Mouse (Mus musculus) cerebellum, adult 8-10 months (tissue): Measurements from ENCODE around the gene Herc1.

Source experiments
- DNase-seq: peaks from one replicate; pipeline ENCODE4 v3.0.0; 2022

The Herc1 gene

GRCm38 (mm10) chr9:66503879-66504411 is 153.7 kb downstream of the Herc1 start:
- no peak for DNase-seq

- DNase-seq = no peak
Observed at GRCm38 (mm10) chr9:66504518-66504917, 154.3 kb downstream of the Herc1 start.

- DNase-seq = no peak
Observed at GRCm38 (mm10) chr9:66505141-66505917, 155.1 kb downstream of the Herc1 start.

GRCm38 (mm10) chr9:66506011-66506410 is 155.8 kb downstream of the Herc1 start:
- no peak for DNase-seq

GRCm38 (mm10) chr9:66506424-66506823 is 156.2 kb downstream of the Herc1 start:
- DNase-seq = no peak

GRCm38 (mm10) chr9:66507684-66508083 is 157.4 kb downstream of the Herc1 start:
- no peak for DNase-seq

- no peak for DNase-seq
Observed at GRCm38 (mm10) chr9:66508890-66509399, 158.7 kb downstream of the Herc1 start.

GRCm38 (mm10) chr9:66510351-66510841 is 160.1 kb downstream of the Herc1 start:
- DNase-seq = peak; percentile 70

- peak; percentile 49 for DNase-seq
Observed at GRCm38 (mm10) chr9:66510944-66511343, 160.7 kb downstream of the Herc1 start.

GRCm38 (mm10) chr9:66511580-66512350 is 161.5 kb downstream of the Herc1 start:
- DNase-seq = peak; percentile 94

- DNase-seq = peak; percentile 75
Observed at GRCm38 (mm10) chr9:66512351-66512671, 162.1 kb downstream of the Herc1 start.

- no peak for DNase-seq
Observed at GRCm38 (mm10) chr9:66513150-66513549, 162.9 kb downstream of the Herc1 start.

- no peak for DNase-seq
Observed at GRCm38 (mm10) chr9:66513661-66514255, 163.5 kb downstream of the Herc1 start.

- peak; percentile 67 for DNase-seq
Observed at GRCm38 (mm10) chr9:66514256-66514770, 164.1 kb downstream of the Herc1 start, which contains the start of gene Fbxl22. Gene Fbxl22, minus strand, starts transcription at chr9:66514593.

- DNase-seq = no peak
Observed at GRCm38 (mm10) chr9:66515115-66515514, 164.9 kb downstream of the Herc1 start.

GRCm38 (mm10) chr9:66515680-66516210 is 165.5 kb downstream of the Herc1 start:
- no peak for DNase-seq

- peak; percentile 63 for DNase-seq
Observed at GRCm38 (mm10) chr9:66516296-66516940, 166.2 kb downstream of the Herc1 start.

GRCm38 (mm10) chr9:66517746-66518145 is 167.5 kb downstream of the Herc1 start:
- DNase-seq = no peak

- DNase-seq = no peak
Observed at GRCm38 (mm10) chr9:66518251-66518650, 168.0 kb downstream of the Herc1 start.

- DNase-seq = no peak
Observed at GRCm38 (mm10) chr9:66518901-66519300, 168.7 kb downstream of the Herc1 start.

GRCm38 (mm10) chr9:66520299-66520698 is 170.0 kb downstream of the Herc1 start:
- DNase-seq = no peak

GRCm38 (mm10) chr9:66521595-66521994 is 171.3 kb downstream of the Herc1 start:
- no peak for DNase-seq
